Mouse (Mus musculus) cerebellum, adult 2 months (tissue): Measurements from ENCODE around the gene Cbl. TPM values are rescaled to one million over a fixed set of nuclear protein-coding genes. Genes with fewer than 3 reads are reported as not detected.

Source experiments
- DNase-seq, 2 experiments: peaks; one replicate each; pipeline ENCODE4 v3.0.0; 2021
- H3K27ac ChIP-seq: fragments of 200-500 bp; 2 replicates; pipeline ENCODE4 v1.5.1; 2012; ENCODE audit warnings: low read length, control low read depth, inconsistent platforms; ENCODE audit not compliant: insufficient read depth
- H3K27me3 ChIP-seq: fragments of 200-500 bp; 2 replicates; pipeline ENCODE4 v1.6.1; 2012; ENCODE audit warnings: inconsistent platforms, mild to moderate bottlenecking, low read length, moderate library complexity; ENCODE audit not compliant: control insufficient read depth, insufficient read depth
- H3K4me1 ChIP-seq: fragments of 200-500 bp; 2 replicates; pipeline ENCODE4 v1.6.1; 2011; ENCODE audit warnings: low read length; ENCODE audit not compliant: control insufficient read depth, insufficient read depth
- H3K4me3 ChIP-seq: fragments of 200-500 bp; replicated peaks from 2 replicates; pipeline ENCODE3; 2011; ENCODE audit warnings: mild to moderate bottlenecking, low read depth, low read length, control low read depth; ENCODE audit not compliant: insufficient read depth
- CTCF ChIP-seq: fragments of 200-500 bp; IDR thresholded peaks from 2 replicates; pipeline ENCODE4 v1.5.1; 2011; ENCODE audit warnings: low read depth, mild to moderate bottlenecking, control low read depth, low read length, moderate library complexity, borderline replicate concordance; ENCODE audit not compliant: insufficient read depth
- POLR2A ChIP-seq: fragments of 200-500 bp; IDR thresholded peaks from 2 replicates; pipeline ENCODE4 v1.6.1; 2011; ENCODE audit warnings: low read length, control low read depth, borderline replicate concordance; ENCODE audit not compliant: insufficient read depth
- WGBS: fragments of 180-500 bp; shearing (Covaris S2); methylation state at CpG from one replicate; pipeline ENCODE4 v1.1.7; 2018; 5-methylcytosine and 5-hydroxymethylcytosine counted together
- polyA plus RNA-seq: library from polyadenylated mRNA; depleted of rRNA; stranded (reverse); fragments of >200 nt; gene quantifications from 2 replicates; pipeline ENCODE4 v1.2.3, GENCODE M21; 2012

Cbl gene
- polyA plus RNA-seq, 1 experiment = 14.5 TPM

DNA sequence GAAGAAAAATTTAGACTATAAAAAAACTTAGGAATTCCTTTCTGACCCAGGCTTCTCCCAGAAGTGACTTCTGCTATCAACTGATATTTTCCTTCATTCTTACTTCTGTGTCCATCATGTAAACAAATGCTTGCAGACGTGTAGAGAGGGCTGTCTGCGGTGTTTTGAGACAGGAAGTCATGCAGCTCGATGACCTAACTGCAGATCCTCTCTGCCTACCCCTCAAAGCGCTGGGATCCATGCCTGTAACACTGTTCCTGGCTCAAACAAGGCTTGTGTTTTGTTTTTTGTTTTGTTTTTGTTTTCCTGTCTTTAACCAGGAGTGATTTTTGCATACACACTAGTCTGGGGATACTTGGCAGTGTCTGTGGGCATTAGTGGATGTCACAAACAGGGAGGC lies 96.0 kb downstream of the Cbl start:
- 66% methylated on average over 4 of the region's 4 CpGs for WGBS
- DNase-seq = no peak
- TF ChIP-seq CTCF (no peak), POLR2A (no peak)
- H3K27ac ChIP-seq = no peak overlapping the region
- no peak overlapping the region for H3K4me3 ChIP-seq
- no peaks in the 10 kb centered on the region for H3K27me3 ChIP-seq
- peaks cover 28% of the 10 kb centered on the region for H3K4me1 ChIP-seq

DNA sequence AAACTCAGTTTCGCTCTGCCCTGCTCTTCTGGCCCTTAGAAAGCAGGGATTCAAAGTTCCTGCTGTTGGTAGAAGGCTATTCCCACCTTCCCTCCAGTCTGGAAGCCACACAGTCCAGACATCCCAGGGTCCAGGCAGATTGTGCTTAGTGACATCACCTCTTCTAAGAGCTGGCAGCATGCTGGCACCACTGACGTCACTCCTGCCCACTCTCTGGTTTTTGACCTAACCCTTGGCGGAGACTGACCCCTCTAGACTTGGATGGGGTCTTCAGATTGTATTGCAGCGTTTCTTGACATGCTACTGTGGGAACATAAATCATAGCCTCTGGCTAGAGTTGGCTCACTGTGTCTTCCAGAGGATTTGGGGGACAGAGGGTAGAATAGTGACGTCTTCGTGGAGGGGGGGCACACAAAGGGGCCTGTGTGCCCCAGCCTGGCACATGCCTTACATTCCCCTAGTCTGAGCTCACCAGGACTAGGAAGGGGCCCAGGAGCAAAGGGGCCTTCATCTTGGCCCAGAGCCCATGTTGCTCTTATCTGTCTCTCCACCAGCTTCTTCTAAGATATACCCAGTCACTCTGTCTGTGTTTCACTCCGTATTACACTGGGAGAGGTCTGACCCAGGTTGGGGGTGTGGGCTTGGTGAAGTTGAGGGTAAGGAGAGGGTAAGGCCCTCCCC lies 98.0 kb downstream of the Cbl start:
- Histone ChIP-seq H3K4me1 (peaks cover 28% of the 10 kb centered on the region), H3K27ac (peak overlapping the region; percentile 18), H3K27me3 (no peaks in the 10 kb centered on the region), H3K4me3 (peak overlapping the region; percentile 62)
- DNase-seq = peak; percentile 70 to 73
- TF ChIP-seq CTCF (no peak), POLR2A (no peak)
- 38% methylated on average over 7 of the region's 7 CpGs for WGBS

DNA sequence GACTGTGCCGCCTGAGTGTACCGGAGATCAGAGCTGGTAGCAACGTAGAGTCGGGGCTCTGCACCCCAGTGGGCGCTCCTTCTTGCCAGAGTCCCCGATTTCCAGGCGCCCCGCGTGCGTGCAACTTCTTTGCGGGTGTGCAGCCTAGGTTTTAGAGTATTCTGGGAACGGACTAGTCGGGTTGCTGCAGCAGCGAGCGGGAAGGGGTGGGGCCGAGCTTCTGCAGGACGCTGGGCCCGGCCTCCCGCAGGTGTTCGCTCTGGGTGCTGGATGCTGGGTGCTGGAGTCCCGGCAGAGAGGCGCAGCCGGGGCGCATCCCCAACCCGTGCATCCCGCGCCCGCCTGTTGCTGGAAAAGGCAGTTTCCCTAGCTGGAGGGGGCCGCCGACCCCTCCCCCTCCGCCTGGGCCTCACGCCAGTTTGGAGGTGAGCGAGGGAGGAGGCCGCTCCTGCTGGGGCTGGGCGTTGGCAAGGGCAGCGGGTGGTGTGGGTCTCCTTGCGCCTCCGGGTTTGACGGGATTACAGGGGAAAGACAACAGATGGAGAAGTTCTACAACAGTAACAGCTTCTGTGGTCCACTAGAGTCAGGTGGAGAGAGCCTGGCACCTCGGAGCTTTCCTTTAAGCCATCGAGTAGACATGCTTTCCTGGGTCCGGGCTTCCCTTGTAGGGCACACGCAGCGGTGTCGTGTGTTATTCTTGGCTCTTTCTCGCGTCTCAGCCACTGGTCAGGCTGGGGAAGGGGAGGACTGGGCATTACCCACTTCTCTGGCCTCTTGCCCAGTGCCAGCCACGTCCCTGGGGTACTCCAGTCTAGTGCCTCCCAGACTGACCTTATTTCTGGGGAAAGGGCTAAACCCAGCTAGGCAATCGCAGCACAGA lies 98.8 kb downstream of the Cbl start:
- Histone ChIP-seq H3K4me1 (peaks cover 24% of the 10 kb centered on the region), H3K27me3 (no peaks in the 10 kb centered on the region), H3K27ac (peak overlapping the region; percentile 54), H3K4me3 (peak overlapping the region; percentile 62)
- no peak for TF ChIP-seq CTCF
- 0 out of 2 replicates have a peak, but pooled peaks have one; percentile 1 for TF ChIP-seq POLR2A
- peak; percentile 72 to 81 for DNase-seq
- WGBS = under 1% methylated on average over 49 of the region's 49 CpGs

DNA sequence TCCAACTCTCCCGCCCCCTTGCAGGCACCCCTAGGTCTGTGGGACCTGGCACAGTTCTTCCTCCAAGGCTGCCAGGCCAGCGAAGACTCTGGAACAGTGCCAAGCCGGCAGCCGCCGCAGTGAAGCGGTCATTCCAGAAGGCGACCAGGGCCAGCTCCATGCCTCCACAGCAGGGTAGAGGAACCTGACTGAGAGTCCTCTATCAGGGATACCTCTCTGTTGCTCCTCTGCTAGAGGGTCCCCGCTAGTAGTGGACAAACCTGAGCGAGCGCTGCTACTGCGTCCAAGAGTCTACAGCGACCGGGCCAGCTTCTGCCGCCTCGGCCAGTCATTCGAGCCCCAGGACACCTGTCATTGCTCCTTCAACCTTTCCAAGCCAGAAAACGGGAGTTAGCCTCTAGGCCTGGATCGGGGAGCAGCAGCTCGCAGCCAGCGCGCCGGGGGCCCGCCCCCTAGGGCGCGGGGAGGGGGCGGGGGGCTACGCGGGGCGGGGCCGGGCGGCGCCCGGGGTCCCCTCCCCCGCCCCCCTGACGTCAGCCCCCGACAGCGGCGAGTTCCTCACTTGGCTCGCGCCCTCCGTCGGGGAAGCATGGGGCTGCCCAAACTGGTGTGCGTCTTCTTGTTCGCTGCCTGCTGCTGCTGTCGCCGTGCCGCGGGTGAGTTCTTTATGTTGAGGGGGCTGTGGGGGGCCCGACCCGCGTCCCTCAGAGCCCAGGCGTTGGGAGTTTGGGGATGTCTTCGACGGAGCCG lies 99.6 kb downstream of the Cbl start, which contains the start of gene Mcam:
Gene Mcam (plus strand): TSS at position 369 of the 750 bp plus-strand sequence.
- TF ChIP-seq CTCF = no peak
- TF ChIP-seq POLR2A = peak; percentile 16; the same call in 1 of the 2 replicates
- Histone ChIP-seq H3K4me1 (peaks cover 19% of the 10 kb centered on the region), H3K27ac (peak within 1 kb of the TSS; percentile 76), H3K27me3 (no peaks in the 10 kb centered on the region), H3K4me3 (peak within 1 kb of the TSS; percentile 62)
- DNase-seq = peak; percentile 85 to 91
- WGBS = under 1% methylated on average over 49 of the region's 55 CpGs

DNA sequence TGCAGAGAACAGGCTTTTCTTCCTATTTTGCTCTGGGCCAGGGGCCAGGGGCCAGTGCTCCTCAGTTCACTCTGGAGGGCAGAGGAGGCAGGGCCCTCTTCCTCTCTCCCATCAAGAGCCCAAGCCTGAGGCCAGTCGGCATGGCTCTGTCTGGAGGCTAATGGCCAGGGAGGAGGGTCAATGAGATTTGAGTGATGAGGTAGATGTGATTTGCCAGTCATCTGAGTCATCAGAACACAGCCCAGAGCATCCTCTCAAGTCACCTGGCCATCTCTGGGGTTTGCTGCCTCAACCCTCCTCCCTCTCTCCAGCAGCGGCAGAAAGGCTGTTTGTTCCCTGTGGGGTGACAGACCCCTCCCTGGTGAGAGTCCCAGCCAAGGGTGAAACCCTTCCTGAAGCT lies 100.6 kb downstream of the Cbl start:
- 13% methylated on average over 2 of the region's 2 CpGs for WGBS
- Histone ChIP-seq H3K27me3 (no peaks in the 10 kb centered on the region), H3K4me1 (peaks cover 16% of the 10 kb centered on the region)

DNA sequence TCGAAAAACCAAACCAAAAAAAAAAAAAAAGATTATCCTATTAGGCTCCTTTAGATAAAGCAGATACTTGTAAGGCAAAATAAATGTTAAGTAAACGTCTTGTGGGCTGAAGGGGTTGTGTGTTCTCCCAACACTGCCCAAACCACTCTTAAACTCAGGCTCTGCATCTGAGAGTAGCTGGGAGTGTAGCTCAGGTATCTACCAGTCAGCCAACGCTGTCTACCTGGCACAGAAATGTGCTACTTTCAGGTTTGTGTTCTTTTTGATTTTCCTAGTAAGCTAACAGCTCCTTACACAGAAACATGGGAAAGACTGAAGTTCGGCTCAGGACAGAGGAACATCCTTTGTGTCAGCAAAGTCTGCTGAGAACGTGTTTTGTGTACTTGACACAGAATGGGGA lies 101.6 kb downstream of the Cbl start:
- peaks cover 16% of the 10 kb centered on the region for H3K4me1 ChIP-seq
- 96% methylated on average over 5 of the region's 5 CpGs for WGBS
- H3K27ac ChIP-seq = no peak overlapping the region
- H3K27me3 ChIP-seq = no peaks in the 10 kb centered on the region
- DNase-seq = peak in 1 of 2 experiments; percentile 13
- no peak for TF ChIP-seq POLR2A
- TF ChIP-seq CTCF = no peak
- H3K4me3 ChIP-seq = no peak overlapping the region

More for the DNA sequence above, 100.6 kb downstream of the Cbl start:
- Histone ChIP-seq H3K27ac (0 out of 2 replicates have a peak overlapping the region, but pooled peaks have one; percentile 76), H3K4me3 (no peak overlapping the region)
- TF ChIP-seq CTCF (no peak), POLR2A (no peak)
- DNase-seq = peak; percentile 55 to 61

DNA sequence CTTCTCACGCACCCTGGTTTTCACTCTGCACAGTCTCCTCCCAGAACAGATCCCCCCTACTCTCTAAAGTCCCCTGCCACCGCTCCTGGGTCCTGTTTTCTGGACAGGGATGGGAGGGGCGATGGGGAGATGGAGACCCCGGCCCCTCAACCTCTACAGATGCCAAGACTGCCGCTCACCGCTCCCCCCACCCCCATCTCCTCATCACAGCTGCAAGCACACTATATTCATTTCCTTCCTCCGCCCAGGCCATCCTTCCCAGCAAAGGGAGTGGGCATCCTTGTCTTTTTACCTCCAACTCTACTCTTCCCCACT lies 102.6 kb downstream of the Cbl start:
- peaks cover 16% of the 10 kb centered on the region for H3K4me1 ChIP-seq
- H3K4me3 ChIP-seq = no peak overlapping the region
- 73% methylated on average over 7 of the region's 7 CpGs for WGBS
- H3K27me3 ChIP-seq = no peaks in the 10 kb centered on the region
- H3K27ac ChIP-seq = no peak overlapping the region
- TF ChIP-seq CTCF = no peak
- TF ChIP-seq POLR2A = no peak
- DNase-seq = peak in 1 of 2 experiments; percentile 13
